Mouse (Mus musculus) liver, embryonic 11.5 days (tissue): ENCODE results near the gene Wdr62. TPM values are rescaled to one million over a fixed set of nuclear protein-coding genes. Genes with fewer than 3 reads are reported as not detected.

Source experiments
- ATAC-seq: fragments of 200-750 bp; cut with Nextera tagmentation; replicated peaks from 2 replicates; pipeline ENCODE4 v1.8.0; 2017; ENCODE audit warnings: moderate number of reproducible peaks, mild to moderate bottlenecking, moderate TSS enrichment, moderate library complexity; ENCODE audit not compliant: low FRiP score
- DNase-seq: peaks from one replicate; pipeline ENCODE4 v3.0.0-alpha.2; 2017; ENCODE audit warnings: low spot score
- H3K27ac ChIP-seq: fragments of 300-500 bp; sonication (generic); 2 replicates; pipeline ENCODE4 v1.5.1; 2014; ENCODE audit warnings: mild to moderate bottlenecking, low read depth, low read length, control low read depth
- H3K27me3 ChIP-seq: fragments of 300-500 bp; sonication (generic); replicated peaks from 2 replicates; pipeline ENCODE4 v1.6.1; 2014; ENCODE audit warnings: low read length, mixed read lengths; ENCODE audit not compliant: control insufficient read depth, insufficient read depth
- H3K36me3 ChIP-seq: fragments of 300-500 bp; sonication (generic); 2 replicates; pipeline ENCODE4 v1.6.1; 2014; ENCODE audit warnings: mild to moderate bottlenecking, low read length, moderate library complexity, mixed read lengths; ENCODE audit not compliant: control insufficient read depth, insufficient read depth
- H3K4me1 ChIP-seq: fragments of 300-500 bp; sonication (generic); replicated peaks from 2 replicates; pipeline ENCODE4 v1.6.1; 2014; ENCODE audit warnings: low read length, mixed read lengths; ENCODE audit not compliant: control insufficient read depth, insufficient read depth
- H3K4me2 ChIP-seq: fragments of 300-500 bp; sonication (generic); 2 replicates; pipeline ENCODE4 v1.6.1; 2014; ENCODE audit warnings: mild to moderate bottlenecking, control low read depth, moderate library complexity
- H3K4me3 ChIP-seq: fragments of 300-500 bp; sonication (generic); 2 replicates; pipeline ENCODE4 v1.5.1; 2014; ENCODE audit warnings: low read depth, low read length, control low read depth
- H3K9ac ChIP-seq: fragments of 300-500 bp; sonication (generic); 2 replicates; pipeline ENCODE4 v1.6.1; 2014; ENCODE audit warnings: low read depth, low read length, control low read depth
- H3K9me3 ChIP-seq: fragments of 300-500 bp; sonication (generic); 2 replicates; pipeline ENCODE4 v1.6.1; 2016; ENCODE audit warnings: low read length, inconsistent platforms, mixed read lengths; ENCODE audit not compliant: control insufficient read depth
- WGBS: fragments of 180-500 bp; shearing (Covaris S2); extraction: QIAGEN DNeasy Blood & Tissue Kit; methylation state at CpG from one replicate; pipeline ENCODE4 v1.1.7; 2014; 5-methylcytosine and 5-hydroxymethylcytosine counted together
- polyA plus RNA-seq: library from polyadenylated mRNA; unstranded; fragments of >200 nt; fragmentation: Nextera tagmentation; extraction: Ambion mirVana; gene quantifications from 2 replicates; pipeline ENCODE4 v1.2.1, GENCODE M21; 2014

The Wdr62 gene
- polyA plus RNA-seq = 15.3 and 16.0 TPM in 2 replicates

GRCm38 (mm10) chr7:30279951-30280669, at the start of gene Wdr62, which contains the start of gene Thap8:
Wdr62 (minus strand) TSS chr7:30280419.
Thap8 (plus strand) TSS chr7:30280094.
- Histone ChIP-seq H3K4me1 (peaks cover 11% of the 10 kb centered on the region), H3K9me3 (no peaks in the 10 kb centered on the region), H3K4me2 (peak within 1 kb of the TSS; percentile 99), H3K27me3 (no peaks in the 10 kb centered on the region), H3K4me3 (peak within 1 kb of the TSS; percentile 87), H3K9ac (peak within 1 kb of the TSS; percentile 88), H3K27ac (peak within 1 kb of the TSS; percentile 98), H3K36me3 (0 out of 2 replicates have a peak, but pooled peaks cover under 1% of the 10 kb centered on the region)
- WGBS = under 1% methylated on average over 48 of the region's 49 CpGs
- ATAC-seq (peak; percentile 95), DNase-seq (peak; percentile 90)

- H3K27ac ChIP-seq = no peak overlapping the region
- H3K9me3 ChIP-seq = no peaks in the 10 kb centered on the region
- no peak for ATAC-seq
- no peak overlapping the region for H3K9ac ChIP-seq
- H3K4me2 ChIP-seq = no peak overlapping the region
- H3K27me3 ChIP-seq = peaks cover 5% of the 10 kb centered on the region
- peaks cover 1% of the 10 kb centered on the region; the same call in 1 of the 2 replicates for H3K4me1 ChIP-seq
- WGBS = 52% methylated on average over 10 of the region's 10 CpGs
- H3K36me3 ChIP-seq = no peaks in the 10 kb centered on the region
- no peak for DNase-seq
- H3K4me3 ChIP-seq = no peak overlapping the region
Measured at GRCm38 (mm10) chr7:30328379-30328778, 48.2 kb upstream of the Wdr62 start.

GRCm38 (mm10) chr7:30327140-30327539, 46.9 kb upstream of the Wdr62 start:
- DNase-seq = no peak
- no peak overlapping the region for H3K9ac ChIP-seq
- WGBS = 59% methylated on average over 15 of the region's 15 CpGs
- no peaks in the 10 kb centered on the region for H3K36me3 ChIP-seq
- H3K9me3 ChIP-seq = no peaks in the 10 kb centered on the region
- ATAC-seq = no peak
- no peak overlapping the region for H3K27ac ChIP-seq
- peaks cover 3% of the 10 kb centered on the region; the same call in 1 of the 2 replicates for H3K27me3 ChIP-seq
- no peak overlapping the region for H3K4me2 ChIP-seq
- H3K4me1 ChIP-seq = peaks cover 9% of the 10 kb centered on the region
- H3K4me3 ChIP-seq = no peak overlapping the region

GRCm38 (mm10) chr7:30326427-30326826, 46.2 kb upstream of the Wdr62 start:
- Histone ChIP-seq H3K9ac (no peak overlapping the region), H3K36me3 (no peaks in the 10 kb centered on the region), H3K27me3 (peaks cover 3% of the 10 kb centered on the region; the same call in 1 of the 2 replicates), H3K9me3 (no peaks in the 10 kb centered on the region), H3K4me1 (peaks cover 9% of the 10 kb centered on the region), H3K27ac (no peak overlapping the region), H3K4me2 (no peak overlapping the region), H3K4me3 (no peak overlapping the region)
- ATAC-seq (no peak), DNase-seq (no peak)

GRCm38 (mm10) chr7:30325364-30325763, 45.1 kb upstream of the Wdr62 start:
- Histone ChIP-seq H3K9me3 (no peaks in the 10 kb centered on the region), H3K9ac (no peak overlapping the region), H3K4me3 (no peak overlapping the region), H3K27me3 (peaks cover 3% of the 10 kb centered on the region; the same call in 1 of the 2 replicates), H3K4me2 (no peak overlapping the region), H3K27ac (no peak overlapping the region), H3K4me1 (peaks cover 17% of the 10 kb centered on the region), H3K36me3 (no peaks in the 10 kb centered on the region)
- 49% methylated on average over 2 of the region's 2 CpGs for WGBS
- no peak for ATAC-seq
- DNase-seq = peak; percentile 48

- ATAC-seq = no peak
- no peak for DNase-seq
- Histone ChIP-seq H3K4me3 (no peak overlapping the region), H3K9me3 (no peaks in the 10 kb centered on the region), H3K27me3 (peaks cover 3% of the 10 kb centered on the region; the same call in 1 of the 2 replicates), H3K27ac (no peak overlapping the region), H3K36me3 (no peaks in the 10 kb centered on the region), H3K4me2 (no peak overlapping the region), H3K4me1 (peaks cover 17% of the 10 kb centered on the region), H3K9ac (no peak overlapping the region)
- WGBS = 77% methylated on average over 5 of the region's 5 CpGs
Measured at GRCm38 (mm10) chr7:30324300-30324944, 44.2 kb upstream of the Wdr62 start.

- ATAC-seq = no peak
- Histone ChIP-seq H3K4me1 (peaks cover 17% of the 10 kb centered on the region), H3K27ac (peak within 1 kb of the TSS; percentile 83), H3K36me3 (no peaks in the 10 kb centered on the region), H3K27me3 (peaks cover 3% of the 10 kb centered on the region; the same call in 1 of the 2 replicates), H3K9me3 (no peaks in the 10 kb centered on the region), H3K4me3 (peak within 1 kb of the TSS; percentile 91), H3K9ac (peak within 1 kb of the TSS; percentile 87), H3K4me2 (peak within 1 kb of the TSS; percentile 97)
- DNase-seq = no peak
- WGBS = 73% methylated on average over 3 of the region's 3 CpGs
Measured at GRCm38 (mm10) chr7:30323795-30324194, 43.6 kb upstream of the Wdr62 start, which contains the start of gene Sdhaf1. Sdhaf1 (minus strand) TSS chr7:30323895.

GRCm38 (mm10) chr7:30322865-30323264, 42.6 kb upstream of the Wdr62 start:
- no peaks in the 10 kb centered on the region for H3K36me3 ChIP-seq
- peak overlapping the region; percentile 83 for H3K27ac ChIP-seq
- peak overlapping the region; percentile 97 for H3K4me2 ChIP-seq
- ATAC-seq (no peak), DNase-seq (no peak)
- peak overlapping the region; percentile 91 for H3K4me3 ChIP-seq
- 27% methylated on average over 6 of the region's 6 CpGs for whole genome bisulfite sequencing
- peak overlapping the region; percentile 87 for H3K9ac ChIP-seq
- H3K9me3 ChIP-seq = no peaks in the 10 kb centered on the region
- H3K4me1 ChIP-seq = peaks cover 17% of the 10 kb centered on the region
- peaks cover 3% of the 10 kb centered on the region; the same call in 1 of the 2 replicates for H3K27me3 ChIP-seq
